Mouse (Mus musculus) heart, adult 11 months (tissue): ENCODE measurements around the gene Slc29a3.

Experiments
- DNase-seq: peaks from one replicate; pipeline ENCODE4 v3.0.0; 2022

Slc29a3 gene

GRCm38 (mm10) chr10:60752040-60753020, at the start of gene Slc29a3:
Slc29a3 (minus strand) TSS chr10:60752794.
- DNase-seq, result peak; percentile 99

- DNase-seq, result no peak
Observed at GRCm38 (mm10) chr10:60801898-60802412, 49.4 kb upstream of the Slc29a3 start.

GRCm38 (mm10) chr10:60801168-60801897, 48.7 kb upstream of the Slc29a3 start:
- peak; percentile 93 for DNase-seq

GRCm38 (mm10) chr10:60800295-60801167, 47.9 kb upstream of the Slc29a3 start:
- DNase-seq, result peak; percentile 96

- DNase-seq, result no peak
Observed at GRCm38 (mm10) chr10:60797682-60798422, 45.3 kb upstream of the Slc29a3 start.

- DNase-seq, result no peak
Observed at GRCm38 (mm10) chr10:60796474-60796873, 43.9 kb upstream of the Slc29a3 start.

- no peak for DNase-seq
Observed at GRCm38 (mm10) chr10:60796028-60796427, 43.4 kb upstream of the Slc29a3 start.

GRCm38 (mm10) chr10:60794792-60795191, 42.2 kb upstream of the Slc29a3 start:
- no peak for DNase-seq

GRCm38 (mm10) chr10:60794374-60794773, 41.8 kb upstream of the Slc29a3 start:
- no peak for DNase-seq

GRCm38 (mm10) chr10:60792841-60793240, 40.2 kb upstream of the Slc29a3 start:
- peak; percentile 98 for DNase-seq

- no peak for DNase-seq
Observed at GRCm38 (mm10) chr10:60792365-60792764, 39.8 kb upstream of the Slc29a3 start.

- no peak for DNase-seq
Observed at GRCm38 (mm10) chr10:60790912-60791311, 38.3 kb upstream of the Slc29a3 start.

GRCm38 (mm10) chr10:60787303-60788074, 34.9 kb upstream of the Slc29a3 start:
- no peak for DNase-seq

GRCm38 (mm10) chr10:60783608-60784007, 31.0 kb upstream of the Slc29a3 start:
- no peak for DNase-seq

GRCm38 (mm10) chr10:60779628-60780027, 27.0 kb upstream of the Slc29a3 start:
- DNase-seq, result peak; percentile 96

- no peak for DNase-seq
Observed at GRCm38 (mm10) chr10:60778542-60778941, 25.9 kb upstream of the Slc29a3 start.

GRCm38 (mm10) chr10:60775473-60775872, 22.9 kb upstream of the Slc29a3 start:
- DNase-seq, result no peak

- no peak for DNase-seq
Observed at GRCm38 (mm10) chr10:60774616-60775015, 22.0 kb upstream of the Slc29a3 start.

- no peak for DNase-seq
Observed at GRCm38 (mm10) chr10:60770855-60771254, 18.3 kb upstream of the Slc29a3 start.

GRCm38 (mm10) chr10:60768614-60769013, 16.0 kb upstream of the Slc29a3 start:
- no peak for DNase-seq

GRCm38 (mm10) chr10:60767400-60767799, 14.8 kb upstream of the Slc29a3 start:
- DNase-seq, result no peak
